Mouse (Mus musculus): ENCODE results near the gene Ccin.

- TF ChIP-seq CTCF (IDR thresholded peaks at IDR 0.05; ENCODE audit: borderline replicate concordance, extremely low read depth, insufficient read depth, insufficient read length) (no peak), POLR2A (IDR thresholded peaks at IDR 0.05; ENCODE audit: borderline replicate concordance, extremely low read depth, insufficient read depth, insufficient read length, poor library complexity, severe bottlenecking) (no peak)
These were observed 473 bp downstream of the Ccin start for GRCm38 (mm10) chr4:43983756-43984155.

Data from brain, embryonic 14.5 days (tissue).